In the genomic region with DNA sequence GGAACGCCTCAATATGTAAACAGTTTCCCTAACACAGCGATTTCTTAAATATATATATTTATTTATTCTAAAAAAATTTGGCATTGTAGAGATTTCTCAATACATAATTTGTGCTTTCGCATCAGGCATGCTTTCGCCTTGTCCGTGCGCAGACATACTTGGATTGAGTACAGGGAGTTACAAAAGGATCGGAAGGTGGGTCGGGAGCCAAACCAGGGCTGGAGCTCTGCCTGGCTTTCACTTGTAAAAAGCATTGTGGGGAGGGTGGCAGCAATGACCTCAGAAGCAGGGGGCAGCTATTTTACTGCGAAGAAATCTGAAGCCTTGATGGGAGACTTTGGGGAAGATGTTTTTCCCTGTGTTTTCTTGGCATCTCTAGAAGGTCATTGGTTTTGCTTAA, we compare ENCODE assay signal across 11 mouse cellular contexts.
A peak's percentile ranks its signal among the peaks of the same experiment; 100 is the strongest.
DNase-seq lines count a peak whose midpoint lies in the region; ATAC-seq and TF ChIP-seq lines count a peak whose summit lies in the region.
"Had no signal": no experiment of that assay in that cellular context is flagged by ENCODE, and none has a peak within 500 bp of the region (broad histone marks: within the 10 kb centered on the region; RNA-seq: fewer than 3 reads in every experiment).

No protein-coding gene starts in this region.

- no peak for TF ChIP-seq CTCF in lung, embryonic 14.5 days (IDR thresholded peaks at IDR 0.05; ENCODE audit: low read depth)
- no peak for TF ChIP-seq CTCF in lung, adult 2 months (IDR thresholded peaks at IDR 0.05; ENCODE audit: insufficient read depth, low read length)
- no peak for TF ChIP-seq CTCF in cerebellum, adult 2 months (IDR thresholded peaks at IDR 0.05; ENCODE audit: borderline replicate concordance, insufficient read depth, low read depth, low read length)

- H3K36me3 ChIP-seq in lung, embryonic 14.5 days (ENCODE audit: insufficient read depth), result no peaks in the 10 kb centered on the region
- no peaks in the 10 kb centered on the region; the same call in 1 of the 2 replicates for H3K36me3 ChIP-seq in heart, embryonic 15.5 days
- H3K36me3 ChIP-seq in midbrain, embryonic 10.5 days, result no peaks in the 10 kb centered on the region
- H3K36me3 ChIP-seq: embryonic facial prominence, embryonic 13.5 days; liver, embryonic 15.5 days had no signal

- no peak for TF ChIP-seq POLR2A in lung, adult 2 months (IDR thresholded peaks at IDR 0.05; ENCODE audit: borderline replicate concordance, extremely low read depth, low read depth, low read length)
- TF ChIP-seq POLR2A in cerebellum, adult 2 months (IDR thresholded peaks at IDR 0.05; ENCODE audit: borderline replicate concordance, insufficient read depth, low read length), result no peak

- H3K4me3 ChIP-seq in lung, embryonic 14.5 days (ENCODE audit: low read depth, low read length), result no peak overlapping the region
- no peak overlapping the region for H3K4me3 ChIP-seq in lung, adult 2 months (replicated peaks; ENCODE audit: extremely low read depth, low read depth, low read length)
- no peak overlapping the region for H3K4me3 ChIP-seq in cerebellum, adult 2 months (replicated peaks; ENCODE audit: insufficient read depth, low read depth, low read length)
- no peak overlapping the region for H3K4me3 ChIP-seq in heart, embryonic 15.5 days
- no peak overlapping the region for H3K4me3 ChIP-seq in midbrain, embryonic 10.5 days
- H3K4me3 ChIP-seq: embryonic facial prominence, embryonic 13.5 days; liver, embryonic 15.5 days had no signal

- DNase-seq in lung, embryonic 14.5 days, result peak; percentile 58
- no peak for DNase-seq in lung, adult 2 months
- peak; percentile 67 to 78 for DNase-seq in cerebellum, adult 2 months
- peak; percentile 34 for DNase-seq in ovary, postnatal 36 days (ENCODE audit: low spot score)
- DNase-seq in midbrain, embryonic 10.5 days (ENCODE audit: low spot score), result no peak
- DNase-seq: thymus, postnatal 4 days had no signal

- H3K9ac ChIP-seq in lung, embryonic 14.5 days, result no peak overlapping the region
- no peak overlapping the region for H3K9ac ChIP-seq in heart, embryonic 15.5 days
- H3K9ac ChIP-seq: embryonic facial prominence, embryonic 13.5 days; liver, embryonic 15.5 days had no signal

- 53% methylated on average over 9 of the region's 9 CpGs for WGBS in lung, embryonic 14.5 days
- WGBS in lung, adult 2 months, result 62% methylated on average over 9 of the region's 9 CpGs
- WGBS in cerebellum, adult 2 months, result 27% methylated on average over 9 of the region's 9 CpGs
- WGBS in heart, embryonic 15.5 days, result 73% methylated on average over 9 of the region's 9 CpGs
- WGBS in midbrain, embryonic 10.5 days, result 82% methylated on average over 9 of the region's 9 CpGs

- ATAC-seq in lung, embryonic 14.5 days (ENCODE audit: insufficient read depth), result no peak
- ATAC-seq in heart, embryonic 15.5 days (replicated peaks; ENCODE audit: insufficient number of reproducible peaks, insufficient read depth, low FRiP score, low read depth), result no peak
- no peak for ATAC-seq in megakaryocyte-erythroid progenitor cell, adult 5-6 weeks (replicated peaks; ENCODE audit: low FRiP score, low TSS enrichment, poor library complexity, severe bottlenecking)
- ATAC-seq: intestine, embryonic 16.5 days had no signal

- H3K9me3 ChIP-seq in lung, embryonic 14.5 days (ENCODE audit: low read depth, low read length), result no peaks in the 10 kb centered on the region
- H3K9me3 ChIP-seq in heart, embryonic 15.5 days (replicated peaks), result no peaks in the 10 kb centered on the region
- no peaks in the 10 kb centered on the region for H3K9me3 ChIP-seq in midbrain, embryonic 10.5 days (replicated peaks)
- H3K9me3 ChIP-seq: embryonic facial prominence, embryonic 13.5 days; liver, embryonic 15.5 days had no signal

- no peak overlapping the region for H3K4me2 ChIP-seq in lung, embryonic 14.5 days
- H3K4me2 ChIP-seq in heart, embryonic 15.5 days, result no peak overlapping the region
- H3K4me2 ChIP-seq: embryonic facial prominence, embryonic 13.5 days; liver, embryonic 15.5 days had no signal

- H3K27me3 ChIP-seq in lung, embryonic 14.5 days (ENCODE audit: insufficient read depth, low read length), result no peaks in the 10 kb centered on the region
- H3K27me3 ChIP-seq in cerebellum, adult 2 months (ENCODE audit: control insufficient read depth, insufficient read depth, low read length), result no peaks in the 10 kb centered on the region
- H3K27me3 ChIP-seq in heart, embryonic 15.5 days, result no peaks in the 10 kb centered on the region
- H3K27me3 ChIP-seq in midbrain, embryonic 10.5 days (ENCODE audit: low read depth, poor library complexity, severe bottlenecking), result no peaks in the 10 kb centered on the region
- H3K27me3 ChIP-seq: embryonic facial prominence, embryonic 13.5 days; liver, embryonic 15.5 days had no signal

- no peaks in the 10 kb centered on the region for H3K4me1 ChIP-seq in lung, embryonic 14.5 days (ENCODE audit: insufficient read depth)
- no peaks in the 10 kb centered on the region for H3K4me1 ChIP-seq in lung, adult 2 months (ENCODE audit: control insufficient read depth, insufficient read depth, low read length)
- peaks cover 6% of the 10 kb centered on the region for H3K4me1 ChIP-seq in cerebellum, adult 2 months (ENCODE audit: control insufficient read depth, insufficient read depth, low read length)
- H3K4me1 ChIP-seq in heart, embryonic 15.5 days (replicated peaks), result peaks cover 16% of the 10 kb centered on the region
- peaks cover 10% of the 10 kb centered on the region for H3K4me1 ChIP-seq in midbrain, embryonic 10.5 days

- no peak overlapping the region for H3K27ac ChIP-seq in lung, embryonic 14.5 days (ENCODE audit: low read depth)
- H3K27ac ChIP-seq in cerebellum, adult 2 months (ENCODE audit: insufficient read depth, low read length), result no peak overlapping the region
- H3K27ac ChIP-seq in heart, embryonic 15.5 days, result peak overlapping the region; percentile 42; the same call in 1 of the 2 replicates
- no peak overlapping the region for H3K27ac ChIP-seq in midbrain, embryonic 10.5 days (replicated peaks)
- H3K27ac ChIP-seq: embryonic facial prominence, embryonic 13.5 days; liver, embryonic 15.5 days had no signal

Comparison
In these comparisons a context has a peak if more than half of its experiments do, and no peak if none do; other contexts are left out.
1. DNase-seq: peak in lung, embryonic 14.5 days (single experiment), cerebellum, adult 2 months (2 of 2) and ovary, postnatal 36 days (single experiment); none in lung, adult 2 months (single experiment) and midbrain, embryonic 10.5 days (single experiment).